Mouse (Mus musculus) lung, postnatal 0 days (tissue): ENCODE measurements around the gene Med27. TPM values are rescaled to one million over a fixed set of nuclear protein-coding genes. Genes with fewer than 3 reads are reported as not detected.

Source experiments
- ATAC-seq: fragments of 200-750 bp; cut with Nextera tagmentation; 2 replicates; pipeline ENCODE4 v1.8.0; 2017; ENCODE audit warnings: moderate library complexity
- DNase-seq: peaks from one replicate; pipeline ENCODE4 v3.0.0-alpha.2; 2016; ENCODE audit warnings: low spot score
- H3K27ac ChIP-seq: fragments of 300-500 bp; sonication (generic); 2 replicates; pipeline ENCODE4 v1.5.1; 2014; ENCODE audit warnings: antibody characterized with exemption, mild to moderate bottlenecking, low read length, mixed read lengths
- H3K27me3 ChIP-seq: fragments of 300-500 bp; sonication (generic); replicated peaks from 2 replicates; pipeline ENCODE4 v1.6.1; 2014; ENCODE audit warnings: low read length, mixed read lengths; ENCODE audit not compliant: insufficient read depth
- H3K36me3 ChIP-seq: fragments of 300-500 bp; sonication (generic); 2 replicates; pipeline ENCODE4 v1.6.1; 2014; ENCODE audit warnings: low read length, mixed read lengths; ENCODE audit not compliant: insufficient read depth
- H3K4me1 ChIP-seq: fragments of 300-500 bp; sonication (generic); 2 replicates; pipeline ENCODE4 v1.6.1; 2014; ENCODE audit warnings: antibody characterized with exemption, low read depth, low read length, mixed read lengths; ENCODE audit not compliant: insufficient read depth
- H3K4me2 ChIP-seq: fragments of 300-500 bp; sonication (generic); replicated peaks from 2 replicates; pipeline ENCODE4 v1.6.1; 2014; ENCODE audit warnings: low read depth, mild to moderate bottlenecking, low read length, moderate library complexity, mixed read lengths
- H3K4me3 ChIP-seq: fragments of 300-500 bp; sonication (generic); 2 replicates; pipeline ENCODE4 v1.5.1; 2014; ENCODE audit warnings: low read depth, low read length
- H3K9ac ChIP-seq: fragments of 300-500 bp; sonication (generic); replicated peaks from 2 replicates; pipeline ENCODE4 v1.6.1; 2014; ENCODE audit warnings: low read depth, mild to moderate bottlenecking
- H3K9me3 ChIP-seq: fragments of 300-500 bp; sonication (generic); 2 replicates; pipeline ENCODE4 v1.6.1; 2016; ENCODE audit warnings: low read length, mixed read lengths
- CTCF ChIP-seq: IDR thresholded peaks from 2 replicates; pipeline ENCODE4 v1.5.1; 2016; ENCODE audit warnings: antibody characterized with exemption, mild to moderate bottlenecking
- EP300 ChIP-seq: IDR thresholded peaks from 2 replicates; pipeline ENCODE4 v1.6.1; 2016; ENCODE audit warnings: antibody characterized with exemption, mild to moderate bottlenecking, control low read depth
- WGBS: fragments of 180-500 bp; shearing (Covaris S2); extraction: QIAGEN DNeasy Blood & Tissue Kit; methylation state at CpG from one replicate; pipeline ENCODE4 v1.1.7; 2014; 5-methylcytosine and 5-hydroxymethylcytosine counted together
- polyA plus RNA-seq: library from polyadenylated mRNA; unstranded; fragments of >200 nt; fragmentation: Nextera tagmentation; extraction: Ambion mirVana; gene quantifications from 2 replicates; pipeline ENCODE4 v1.2.1, GENCODE M21; 2015

The Med27 gene
- polyA plus RNA-seq, 1 experiment from 2014 or later: 37.1 TPM

DNA sequence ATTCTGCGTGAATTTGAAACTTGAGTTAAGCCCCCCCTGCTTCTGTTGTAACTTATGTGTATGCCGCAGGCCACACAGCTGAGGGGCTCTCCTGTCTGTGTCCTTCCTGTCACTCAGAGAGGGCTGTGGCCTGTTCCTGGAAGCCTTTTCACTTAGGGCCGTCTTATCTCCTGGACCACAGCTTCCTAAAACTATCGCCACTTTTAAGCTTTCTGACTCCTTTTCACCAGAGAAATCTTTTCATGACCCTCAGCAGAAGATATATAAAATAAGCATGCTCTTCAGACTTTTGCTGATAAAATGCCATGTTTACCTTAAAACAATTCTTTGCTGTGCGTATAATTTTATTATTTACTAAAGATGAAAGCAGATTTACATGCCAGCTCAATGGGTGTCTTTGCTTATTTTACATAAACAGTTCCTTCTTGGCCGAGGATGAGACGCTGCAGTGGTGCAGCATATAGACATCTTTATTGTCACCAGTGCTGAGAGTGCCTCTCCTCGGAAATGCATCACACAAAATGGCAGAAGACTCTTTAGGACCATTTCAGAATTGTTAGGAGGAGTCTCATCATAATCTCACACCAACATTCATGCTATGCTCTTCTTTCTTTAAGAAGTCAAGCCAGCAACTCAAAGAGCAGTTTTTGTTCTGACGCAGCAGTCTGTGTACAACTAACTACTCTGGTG lies 110.2 kb downstream of the Med27 start:
- DNase-seq: peak; percentile 25
- 40% methylated on average over 9 of the region's 9 CpGs for WGBS
- Histone ChIP-seq H3K4me3 (no peak overlapping the region), H3K4me1 (no peaks in the 10 kb centered on the region), H3K9me3 (no peaks in the 10 kb centered on the region), H3K9ac (no peak overlapping the region), H3K36me3 (no peaks in the 10 kb centered on the region), H3K27ac (0 out of 2 replicates have a peak overlapping the region, but pooled peaks have one; percentile 26), H3K27me3 (no peaks in the 10 kb centered on the region), H3K4me2 (no peak overlapping the region)
- ATAC-seq: peak; percentile 63
- TF ChIP-seq CTCF: no peak
- TF ChIP-seq EP300: peak; percentile 47

DNA sequence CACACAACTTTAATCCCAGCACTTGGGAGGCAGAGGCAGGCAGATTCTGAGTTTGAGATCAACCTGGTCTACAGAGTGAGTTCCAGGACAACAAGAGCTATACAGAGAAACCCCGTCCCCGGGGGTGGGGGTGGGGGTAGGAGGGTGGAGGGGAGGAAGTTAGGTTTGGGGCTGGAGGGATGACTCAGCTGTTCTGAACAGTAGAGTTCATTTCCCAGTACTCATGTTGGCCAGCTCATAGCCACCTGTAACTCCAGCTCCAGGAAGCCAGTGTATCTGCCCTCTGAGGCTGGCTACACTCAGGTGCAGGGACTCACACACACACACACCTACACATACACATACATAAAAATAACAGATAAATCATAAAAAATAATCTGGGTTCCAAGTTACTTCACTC lies 111.1 kb downstream of the Med27 start:
- Histone ChIP-seq H3K4me1 (no peaks in the 10 kb centered on the region), H3K36me3 (no peaks in the 10 kb centered on the region), H3K9ac (no peak overlapping the region), H3K27me3 (no peaks in the 10 kb centered on the region), H3K27ac (0 out of 2 replicates have a peak overlapping the region, but pooled peaks have one; percentile 26), H3K4me2 (no peak overlapping the region), H3K9me3 (no peaks in the 10 kb centered on the region), H3K4me3 (no peak overlapping the region)
- DNase-seq (no peak), ATAC-seq (no peak)
- TF ChIP-seq EP300 (no peak), CTCF (no peak)
- 29% methylated on average over 2 of the region's 2 CpGs for WGBS

DNA sequence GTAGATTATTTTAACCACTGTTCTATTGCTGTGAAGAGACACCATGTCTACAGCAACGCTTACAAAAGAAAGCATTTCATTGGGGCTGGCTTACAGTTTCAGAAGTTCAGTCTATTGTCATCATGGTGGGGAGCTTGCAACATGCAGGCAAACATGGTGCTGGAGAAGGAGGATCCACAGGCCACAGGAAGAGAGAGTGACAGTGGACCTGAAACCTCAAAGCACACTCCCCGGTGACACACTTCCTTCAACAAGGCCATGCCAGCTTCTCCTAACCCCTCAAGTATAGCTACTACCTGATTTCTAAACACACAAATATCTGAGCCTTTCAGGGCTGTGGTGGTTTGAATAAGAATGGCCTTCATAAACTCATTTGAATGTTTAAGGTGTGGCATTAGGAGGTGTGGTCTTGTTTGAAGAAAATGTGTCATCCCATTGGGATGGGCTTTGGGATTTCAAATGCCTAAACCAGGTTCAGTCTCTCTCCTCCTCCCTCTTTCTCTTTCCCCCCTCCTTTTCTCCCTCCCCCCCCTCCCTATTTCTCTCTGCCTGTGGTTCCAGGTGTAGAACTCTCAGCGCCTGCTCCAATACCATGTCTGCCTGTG lies 111.8 kb downstream of the Med27 start:
- no peak overlapping the region for H3K4me2 ChIP-seq
- no peak overlapping the region for H3K27ac ChIP-seq
- H3K27me3 ChIP-seq: no peaks in the 10 kb centered on the region
- H3K4me3 ChIP-seq: no peak overlapping the region
- H3K36me3 ChIP-seq: no peaks in the 10 kb centered on the region
- TF ChIP-seq EP300 (no peak), CTCF (no peak)
- 88% methylated on average over 3 of the region's 3 CpGs for WGBS
- DNase-seq (no peak), ATAC-seq (no peak)
- no peaks in the 10 kb centered on the region for H3K4me1 ChIP-seq
- H3K9ac ChIP-seq: no peak overlapping the region
- no peaks in the 10 kb centered on the region for H3K9me3 ChIP-seq

DNA sequence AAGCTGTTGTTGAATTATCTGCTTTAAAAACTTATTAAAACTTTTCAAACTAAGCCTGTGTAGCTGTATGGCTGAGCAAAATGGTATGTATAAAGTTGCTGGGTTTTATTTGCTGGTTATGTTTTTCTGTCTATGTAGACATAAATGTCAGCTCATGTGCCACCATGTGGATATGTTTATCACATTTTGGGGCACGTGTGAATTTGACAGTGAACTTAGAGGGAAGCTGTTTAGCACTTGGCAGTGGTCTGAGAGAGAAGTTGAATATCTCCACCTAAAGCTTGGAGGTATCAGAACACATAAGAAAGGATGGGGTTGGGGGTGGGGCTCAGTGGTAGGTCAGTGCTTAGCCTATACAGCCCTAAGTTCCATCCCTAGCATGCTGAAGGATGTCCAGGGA lies 113.0 kb downstream of the Med27 start:
- 58% methylated on average over 1 of the region's 1 CpGs for WGBS
- H3K4me3 ChIP-seq: no peak overlapping the region
- H3K36me3 ChIP-seq: no peaks in the 10 kb centered on the region
- H3K9me3 ChIP-seq: no peaks in the 10 kb centered on the region
- no peak for ATAC-seq
- TF ChIP-seq EP300: no peak
- TF ChIP-seq CTCF: no peak
- DNase-seq: no peak
- no peak overlapping the region for H3K9ac ChIP-seq
- no peak overlapping the region for H3K4me2 ChIP-seq
- H3K27me3 ChIP-seq: no peaks in the 10 kb centered on the region
- H3K4me1 ChIP-seq: no peaks in the 10 kb centered on the region
- no peak overlapping the region for H3K27ac ChIP-seq

DNA sequence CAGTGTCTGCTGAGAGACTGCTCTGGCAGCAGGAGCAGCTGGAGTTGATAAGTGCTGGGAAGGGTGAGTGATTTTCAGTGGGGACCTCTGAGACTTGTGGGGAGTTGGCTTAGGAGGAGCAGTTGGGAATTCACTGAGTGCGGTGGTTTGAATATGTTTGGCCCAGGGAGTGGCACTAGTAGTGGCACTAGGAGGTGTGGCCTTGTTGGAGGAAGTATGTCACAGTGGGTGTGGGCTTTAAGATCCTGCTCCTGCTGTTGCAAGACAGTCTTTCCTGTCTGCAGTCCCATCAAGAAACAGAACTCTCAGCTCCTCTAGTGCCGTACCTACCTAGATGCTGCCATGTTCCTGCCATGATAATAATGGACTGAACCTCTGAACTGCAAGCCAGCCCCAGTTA lies 115.2 kb downstream of the Med27 start:
- H3K27ac ChIP-seq: no peak overlapping the region
- no peak for TF ChIP-seq EP300
- no peak for TF ChIP-seq CTCF
- H3K4me2 ChIP-seq: no peak overlapping the region
- 83% methylated on average over 2 of the region's 2 CpGs for WGBS
- ATAC-seq (no peak), DNase-seq (no peak)
- H3K4me3 ChIP-seq: no peak overlapping the region
- no peaks in the 10 kb centered on the region for H3K27me3 ChIP-seq
- no peaks in the 10 kb centered on the region for H3K4me1 ChIP-seq
- no peaks in the 10 kb centered on the region for H3K36me3 ChIP-seq
- H3K9ac ChIP-seq: no peak overlapping the region
- H3K9me3 ChIP-seq: no peaks in the 10 kb centered on the region

DNA sequence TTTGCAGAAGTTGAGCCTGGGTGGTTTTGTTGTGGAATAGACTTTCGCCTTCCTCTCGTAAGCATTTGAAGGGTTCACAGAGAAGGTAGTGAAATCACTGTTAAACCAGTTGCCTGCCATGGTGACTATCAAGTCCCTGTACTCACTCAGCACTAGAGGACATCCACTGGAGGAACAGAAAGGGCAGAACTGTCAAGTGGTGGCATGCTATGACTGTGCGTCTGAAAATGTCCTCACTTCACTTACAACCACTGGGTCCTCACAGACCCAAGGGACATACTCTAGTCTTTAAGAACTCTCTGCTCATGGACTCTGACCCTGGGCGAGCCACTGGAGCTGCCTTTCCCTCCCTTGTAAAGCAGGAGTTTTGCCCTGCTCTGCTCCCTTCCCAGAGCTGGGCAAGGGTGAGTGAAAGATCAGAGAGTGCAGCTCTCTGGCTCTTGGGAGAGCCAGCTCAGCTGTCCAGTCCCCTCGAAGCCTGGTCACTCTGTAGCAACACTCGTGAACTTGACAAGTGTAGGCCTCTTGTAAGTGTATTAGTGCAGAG lies 116.5 kb downstream of the Med27 start:
- Histone ChIP-seq H3K9ac (no peak overlapping the region), H3K36me3 (no peaks in the 10 kb centered on the region), H3K4me1 (no peaks in the 10 kb centered on the region), H3K9me3 (no peaks in the 10 kb centered on the region), H3K4me3 (no peak overlapping the region), H3K4me2 (no peak overlapping the region), H3K27ac (no peak overlapping the region), H3K27me3 (no peaks in the 10 kb centered on the region)
- ATAC-seq: peak; percentile 67
- TF ChIP-seq EP300: peak; percentile 36; the same call in 1 of the 2 replicates
- no peak for TF ChIP-seq CTCF
- peak; percentile 31 for DNase-seq
- 65% methylated on average over 6 of the region's 6 CpGs for WGBS
